ENCODE assay signal across 11 mouse cellular contexts in genomic region chr1:182671343-182671624, GRCm38 (mm10).
A peak's percentile ranks its signal among the peaks of the same experiment; 100 is the strongest.
DNase-seq lines count a peak whose midpoint lies in the region; ATAC-seq and TF ChIP-seq lines count a peak whose summit lies in the region.
"Had no signal": no experiment of that assay in that cellular context is flagged by ENCODE, and none has a peak within 500 bp of the region (broad histone marks: within the 10 kb centered on the region; RNA-seq: fewer than 3 reads in every experiment).

No protein-coding gene starts in this region.

- no peak overlapping the region for H3K4me3 ChIP-seq in gastrocnemius, adult 2 months
- no peak overlapping the region for H3K4me3 ChIP-seq in liver, embryonic 11.5 days (ENCODE audit: low read depth, low read length)
- no peak overlapping the region for H3K4me3 ChIP-seq in liver, postnatal 0 days (ENCODE audit: low read depth, low read length)
- no peak overlapping the region for H3K4me3 ChIP-seq in embryonic facial prominence, embryonic 15.5 days (replicated peaks)
- no peak overlapping the region for H3K4me3 ChIP-seq in limb, embryonic 10.5 days
- H3K4me3 ChIP-seq in midbrain, embryonic 13.5 days (replicated peaks) = no peak overlapping the region
- H3K4me3 ChIP-seq: layer of hippocampus, adult 2 months had no signal

- intact Hi-C loops in gastrocnemius, adult 2 months (cut with DNase I) = no loop called here
- intact Hi-C loops in gastrocnemius, postnatal 14 days (cut with DNase I; ENCODE audit: low total_unique reads) = no loop called here

- 39% methylated on average over 4 of the region's 4 CpGs for WGBS in liver, embryonic 11.5 days
- WGBS in liver, postnatal 0 days (ENCODE audit: insufficient replicate concordance) = 43% methylated on average over 4 of the region's 4 CpGs
- 41% methylated on average over 4 of the region's 4 CpGs for WGBS in embryonic facial prominence, embryonic 15.5 days
- 45% methylated on average over 4 of the region's 4 CpGs for WGBS in limb, embryonic 10.5 days
- WGBS in midbrain, embryonic 13.5 days = 47% methylated on average over 4 of the region's 4 CpGs

- no peaks in the 10 kb centered on the region for H3K9me3 ChIP-seq in liver, embryonic 11.5 days (ENCODE audit: control insufficient read depth, low read length)
- no peaks in the 10 kb centered on the region for H3K9me3 ChIP-seq in liver, postnatal 0 days (ENCODE audit: low read length)
- no peaks in the 10 kb centered on the region for H3K9me3 ChIP-seq in embryonic facial prominence, embryonic 15.5 days (replicated peaks)
- H3K9me3 ChIP-seq in limb, embryonic 10.5 days (replicated peaks) = no peaks in the 10 kb centered on the region
- H3K9me3 ChIP-seq in midbrain, embryonic 13.5 days = no peaks in the 10 kb centered on the region

- ATAC-seq in liver, embryonic 11.5 days (replicated peaks; ENCODE audit: low FRiP score) = no peak
- no peak for ATAC-seq in liver, postnatal 0 days
- ATAC-seq in embryonic facial prominence, embryonic 15.5 days (ENCODE audit: insufficient number of reproducible peaks, low FRiP score, low TSS enrichment, low read depth) = no peak
- ATAC-seq in midbrain, embryonic 13.5 days = no peak
- ATAC-seq: forebrain, embryonic 14.5 days had no signal

- DNase-seq in gastrocnemius, adult 2 months = no peak
- DNase-seq in gastrocnemius, postnatal 14 days = no peak
- no peak for DNase-seq in liver, embryonic 11.5 days (ENCODE audit: low spot score)
- no peak for DNase-seq in liver, postnatal 0 days
- DNase-seq in limb, embryonic 10.5 days (ENCODE audit: low spot score) = no peak
- no peak for DNase-seq in spleen, postnatal 36 days (ENCODE audit: low spot score in 2 of 2)
- DNase-seq: B cell, adult 2 months had no signal

- H3K27ac ChIP-seq in gastrocnemius, adult 2 months = peak overlapping the region; percentile 57
- 0 out of 2 replicates have a peak overlapping the region, but pooled peaks have one; percentile 39 for H3K27ac ChIP-seq in liver, embryonic 11.5 days (ENCODE audit: low read depth, low read length)
- H3K27ac ChIP-seq in liver, postnatal 0 days (ENCODE audit: low read depth) = no peak overlapping the region
- peak overlapping the region; percentile 36; the same call in 1 of the 2 replicates for H3K27ac ChIP-seq in embryonic facial prominence, embryonic 15.5 days (replicated peaks)
- peak overlapping the region; percentile 79 for H3K27ac ChIP-seq in limb, embryonic 10.5 days
- H3K27ac ChIP-seq in midbrain, embryonic 13.5 days = no peak overlapping the region
- H3K27ac ChIP-seq: layer of hippocampus, adult 2 months had no signal

- H3K36me3 ChIP-seq in liver, embryonic 11.5 days (ENCODE audit: control insufficient read depth, insufficient read depth, low read length) = no peaks in the 10 kb centered on the region
- no peaks in the 10 kb centered on the region for H3K36me3 ChIP-seq in liver, postnatal 0 days (replicated peaks; ENCODE audit: insufficient read depth, low read length)
- no peaks in the 10 kb centered on the region for H3K36me3 ChIP-seq in embryonic facial prominence, embryonic 15.5 days
- H3K36me3 ChIP-seq in limb, embryonic 10.5 days = no peaks in the 10 kb centered on the region
- no peaks in the 10 kb centered on the region for H3K36me3 ChIP-seq in midbrain, embryonic 13.5 days

- H3K27me3 ChIP-seq in liver, embryonic 11.5 days (replicated peaks; ENCODE audit: control insufficient read depth, insufficient read depth, low read length) = no peaks in the 10 kb centered on the region
- H3K27me3 ChIP-seq in liver, postnatal 0 days (ENCODE audit: insufficient read depth, low read length) = no peaks in the 10 kb centered on the region
- H3K27me3 ChIP-seq in embryonic facial prominence, embryonic 15.5 days = no peaks in the 10 kb centered on the region
- H3K27me3 ChIP-seq in limb, embryonic 10.5 days (ENCODE audit: low read depth, poor library complexity, severe bottlenecking) = no peaks in the 10 kb centered on the region
- H3K27me3 ChIP-seq in midbrain, embryonic 13.5 days = no peaks in the 10 kb centered on the region

- no peak overlapping the region for H3K4me2 ChIP-seq in liver, embryonic 11.5 days
- H3K4me2 ChIP-seq in liver, postnatal 0 days (ENCODE audit: low read depth, low read length) = no peak overlapping the region
- H3K4me2 ChIP-seq in embryonic facial prominence, embryonic 15.5 days (replicated peaks) = no peak overlapping the region
- H3K4me2 ChIP-seq in midbrain, embryonic 13.5 days (replicated peaks) = no peak overlapping the region

- no peak for TF ChIP-seq EP300 in liver, postnatal 0 days (IDR thresholded peaks at IDR 0.05; ENCODE audit: low read depth)

- H3K4me1 ChIP-seq in liver, embryonic 11.5 days (replicated peaks; ENCODE audit: control insufficient read depth, insufficient read depth, low read length) = peaks cover 8% of the 10 kb centered on the region
- H3K4me1 ChIP-seq in liver, postnatal 0 days (ENCODE audit: insufficient read depth) = peaks cover 5% of the 10 kb centered on the region; the same call in 1 of the 2 replicates
- H3K4me1 ChIP-seq in embryonic facial prominence, embryonic 15.5 days = peaks cover 24% of the 10 kb centered on the region
- H3K4me1 ChIP-seq in limb, embryonic 10.5 days = peaks cover 39% of the 10 kb centered on the region
- peaks cover 13% of the 10 kb centered on the region for H3K4me1 ChIP-seq in midbrain, embryonic 13.5 days (replicated peaks)

- TF ChIP-seq CTCF in gastrocnemius, adult 2 months (IDR thresholded peaks at IDR 0.05) = no peak
- TF ChIP-seq CTCF in liver, postnatal 0 days (IDR thresholded peaks at IDR 0.05; ENCODE audit: low read depth) = no peak

- H3K9ac ChIP-seq in liver, embryonic 11.5 days (ENCODE audit: low read depth, low read length) = no peak overlapping the region
- no peak overlapping the region for H3K9ac ChIP-seq in liver, postnatal 0 days (replicated peaks)
- H3K9ac ChIP-seq in embryonic facial prominence, embryonic 15.5 days = no peak overlapping the region
- no peak overlapping the region for H3K9ac ChIP-seq in midbrain, embryonic 13.5 days (replicated peaks)

Comparison
In these comparisons a context has a peak if more than half of its experiments do, and no peak if none do; other contexts are left out.
1. H3K27ac ChIP-seq: peak in gastrocnemius, adult 2 months (single experiment), liver, embryonic 11.5 days (single experiment), embryonic facial prominence, embryonic 15.5 days (single experiment) and limb, embryonic 10.5 days (single experiment); none in liver, postnatal 0 days (single experiment) and midbrain, embryonic 13.5 days (single experiment).